Mouse (Mus musculus): ENCODE measurements around the gene Auh. TPM values are rescaled to one million over a fixed set of nuclear protein-coding genes. Genes with fewer than 3 reads are reported as not detected.

Gene Auh
- polyA plus RNA-seq, 1 experiment: 6.8 TPM

DNA sequence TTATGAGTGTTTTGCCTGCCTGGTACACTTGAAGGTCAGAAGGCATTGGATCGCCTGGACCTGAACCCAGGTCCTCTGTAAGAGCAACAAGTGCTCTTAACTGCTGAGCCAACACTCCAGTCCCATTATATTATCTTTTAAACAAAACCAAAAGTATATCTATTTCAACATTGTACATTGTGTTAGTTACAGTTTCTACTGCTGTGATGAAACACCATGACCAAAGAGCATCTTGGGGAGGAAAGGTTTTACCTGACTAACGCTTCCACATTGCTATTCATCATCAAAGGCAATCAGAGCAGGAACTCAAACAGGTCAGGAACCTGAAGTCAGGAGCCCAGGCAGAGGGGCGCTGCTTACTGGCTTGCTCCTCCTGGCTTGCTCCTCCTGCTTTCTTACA is 43.1 kb upstream of the Auh start:
- no peaks in the 10 kb centered on the region for H3K9me3 ChIP-seq (ENCODE audit: control insufficient read depth, low read length)
- TF ChIP-seq TAL1 (IDR thresholded peaks at IDR 0.05; ENCODE audit: low read length) (no peak), GATA1 (IDR thresholded peaks at IDR 0.05; ENCODE audit: low read length) (no peak)
- no peaks in the 10 kb centered on the region; the same call in 1 of the 2 replicates for H3K36me3 ChIP-seq (ENCODE audit: control insufficient read depth)
- no peaks in the 10 kb centered on the region for H3K4me1 ChIP-seq (ENCODE audit: control insufficient read depth)
- peaks cover 17% of the 10 kb centered on the region for H3K27me3 ChIP-seq (ENCODE audit: control insufficient read depth)
- H3K4me3 ChIP-seq (replicated peaks): no peak overlapping the region

DNA sequence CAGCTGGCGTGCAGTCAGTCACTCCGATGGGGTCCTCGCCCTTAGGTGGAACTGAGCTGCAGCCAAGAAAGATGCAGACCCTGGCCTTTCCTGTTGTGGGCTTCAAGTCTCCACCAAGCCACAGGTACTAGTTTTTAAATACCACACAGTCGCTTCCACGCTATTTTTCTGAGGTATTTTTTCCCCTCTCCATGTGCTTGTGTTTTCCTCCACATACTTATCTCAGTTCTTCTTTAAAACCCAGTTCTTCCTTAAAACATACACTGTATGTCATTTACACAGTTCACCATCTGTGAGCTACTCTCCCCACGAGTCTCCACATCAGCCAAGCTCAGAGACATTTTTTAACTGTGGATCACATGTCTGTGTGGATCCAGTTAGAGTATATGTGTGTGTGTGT is 41.4 kb upstream of the Auh start:
- H3K4me3 ChIP-seq (replicated peaks): no peak overlapping the region
- TF ChIP-seq TAL1 (IDR thresholded peaks at IDR 0.05; ENCODE audit: low read length): no peak
- TF ChIP-seq GATA1 (IDR thresholded peaks at IDR 0.05; ENCODE audit: low read length): no peak
- H3K4me1 ChIP-seq (ENCODE audit: control insufficient read depth): no peaks in the 10 kb centered on the region
- peaks cover 6% of the 10 kb centered on the region; the same call in 1 of the 2 replicates for H3K36me3 ChIP-seq (ENCODE audit: control insufficient read depth)
- peaks cover 4% of the 10 kb centered on the region for H3K27me3 ChIP-seq (ENCODE audit: control insufficient read depth)
- H3K9me3 ChIP-seq (ENCODE audit: control insufficient read depth, low read length): no peaks in the 10 kb centered on the region; the same call in 1 of the 2 replicates

DNA sequence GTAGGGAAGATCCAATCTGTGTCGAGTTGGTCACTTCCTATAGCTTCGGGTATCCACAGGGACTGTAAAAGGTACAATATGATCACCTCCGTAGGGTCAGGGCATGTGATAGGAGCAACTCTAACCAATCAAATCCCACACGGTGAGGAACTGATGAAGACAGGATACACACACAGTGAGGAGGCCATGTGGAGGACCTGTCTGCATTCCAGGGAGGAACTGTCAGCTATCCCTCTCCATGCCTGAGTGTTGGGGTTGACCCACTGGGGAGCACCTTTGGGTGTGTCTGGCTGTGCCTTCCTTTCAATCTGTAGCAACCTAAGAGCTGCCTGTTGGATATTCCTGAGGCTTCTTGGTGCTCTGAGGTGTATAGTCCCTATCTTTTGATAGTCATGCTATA is 33.4 kb upstream of the Auh start:
- Histone ChIP-seq H3K27me3 (ENCODE audit: control insufficient read depth) (no peaks in the 10 kb centered on the region), H3K36me3 (ENCODE audit: control insufficient read depth) (peaks cover 6% of the 10 kb centered on the region; the same call in 1 of the 2 replicates), H3K4me1 (ENCODE audit: control insufficient read depth) (no peaks in the 10 kb centered on the region), H3K4me3 (replicated peaks) (no peak overlapping the region), H3K9me3 (ENCODE audit: control insufficient read depth, low read length) (no peaks in the 10 kb centered on the region; the same call in 1 of the 2 replicates)
- TF ChIP-seq GATA1 (IDR thresholded peaks at IDR 0.05; ENCODE audit: low read length): no peak
- TF ChIP-seq TAL1 (IDR thresholded peaks at IDR 0.05; ENCODE audit: low read length): no peak

DNA sequence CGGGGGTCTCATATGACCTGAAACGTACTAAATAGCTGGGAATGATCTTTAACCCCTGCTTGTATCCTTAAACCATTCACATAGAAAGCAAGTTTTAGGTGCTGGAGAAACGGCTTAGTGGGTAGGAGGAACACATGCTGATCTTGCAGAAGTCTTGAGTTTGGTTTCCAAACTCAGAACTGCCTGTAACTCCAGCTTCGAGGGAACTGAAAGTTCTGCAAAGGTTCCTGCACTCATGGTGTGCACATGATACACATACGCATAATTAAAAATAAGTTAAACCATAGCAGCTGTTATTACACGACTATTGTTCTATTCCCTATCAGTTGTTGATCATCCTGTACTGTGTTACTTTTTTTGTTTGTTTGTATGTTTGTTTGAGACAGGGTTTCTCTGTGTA is 32.9 kb upstream of the Auh start:
- H3K9me3 ChIP-seq (ENCODE audit: control insufficient read depth, low read length): no peaks in the 10 kb centered on the region; the same call in 1 of the 2 replicates
- peaks cover 6% of the 10 kb centered on the region; the same call in 1 of the 2 replicates for H3K36me3 ChIP-seq (ENCODE audit: control insufficient read depth)
- no peaks in the 10 kb centered on the region for H3K27me3 ChIP-seq (ENCODE audit: control insufficient read depth)
- no peak overlapping the region for H3K4me3 ChIP-seq (replicated peaks)
- TF ChIP-seq TAL1 (IDR thresholded peaks at IDR 0.05; ENCODE audit: low read length) (no peak), GATA1 (IDR thresholded peaks at IDR 0.05; ENCODE audit: low read length) (no peak)
- H3K4me1 ChIP-seq (ENCODE audit: control insufficient read depth): no peaks in the 10 kb centered on the region

DNA sequence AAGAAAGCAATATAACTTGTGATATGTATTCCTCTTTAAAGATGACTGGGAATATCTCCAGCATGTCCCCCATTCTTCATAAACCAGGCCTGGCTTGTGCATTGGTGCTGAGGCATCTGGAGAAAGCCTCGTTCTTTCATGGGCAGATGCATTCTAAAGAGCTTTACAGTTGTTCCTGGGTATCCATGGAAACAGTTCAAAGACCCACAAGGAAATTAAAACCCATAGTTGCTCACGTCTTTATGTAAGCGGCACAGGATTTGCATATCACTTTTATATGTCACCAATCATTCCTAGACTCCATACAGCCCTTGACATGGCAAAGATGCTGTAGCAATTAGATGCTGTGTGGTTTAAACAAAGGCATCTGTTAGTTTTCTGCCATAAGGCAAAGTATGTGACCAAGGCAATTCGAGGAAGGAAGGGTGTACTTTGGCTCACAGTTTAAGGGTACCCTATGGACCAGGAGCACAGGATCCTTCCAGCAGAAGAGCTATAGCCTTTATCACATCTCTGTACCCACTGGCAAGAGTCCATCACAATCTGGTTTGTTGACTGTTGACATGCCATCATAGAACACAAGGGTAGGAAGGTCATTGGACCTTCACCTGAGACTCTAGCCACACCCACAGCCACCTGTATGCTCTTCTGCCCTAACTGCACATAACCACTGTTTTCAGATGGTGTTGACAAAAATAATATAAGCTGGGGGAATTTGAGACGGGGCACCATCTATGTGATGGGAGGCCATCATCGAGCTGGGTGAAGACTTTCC is 24.5 kb upstream of the Auh start:
- TF ChIP-seq TAL1 (IDR thresholded peaks at IDR 0.05; ENCODE audit: low read length) (no peak), GATA1 (IDR thresholded peaks at IDR 0.05; ENCODE audit: low read length) (no peak)
- Histone ChIP-seq H3K4me3 (replicated peaks) (no peak overlapping the region), H3K4me1 (ENCODE audit: control insufficient read depth) (no peaks in the 10 kb centered on the region), H3K36me3 (ENCODE audit: control insufficient read depth) (no peaks in the 10 kb centered on the region), H3K27me3 (ENCODE audit: control insufficient read depth) (no peaks in the 10 kb centered on the region), H3K9me3 (ENCODE audit: control insufficient read depth, low read length) (peaks cover 10% of the 10 kb centered on the region)

DNA sequence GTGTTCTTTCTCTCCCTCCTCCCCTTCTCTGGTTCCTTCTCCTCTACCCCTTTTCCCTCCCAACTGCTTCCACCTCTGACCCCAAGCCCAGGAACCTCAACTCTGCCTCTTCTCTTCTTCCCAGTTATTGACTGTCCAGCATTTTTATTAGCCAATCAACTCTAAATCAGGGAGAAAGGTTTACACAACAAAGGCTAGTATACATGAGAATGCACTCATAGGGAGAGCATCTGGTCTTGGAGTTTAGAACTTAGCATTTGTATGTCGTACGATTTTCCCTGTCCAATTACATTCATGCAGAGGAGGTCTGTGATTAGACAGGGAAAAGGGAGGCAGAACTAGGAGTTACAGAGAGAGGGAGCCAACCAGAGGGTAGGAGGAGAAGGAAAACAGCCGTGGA is 19.7 kb upstream of the Auh start:
- Histone ChIP-seq H3K4me3 (replicated peaks) (no peak overlapping the region), H3K4me1 (ENCODE audit: control insufficient read depth) (no peaks in the 10 kb centered on the region), H3K27me3 (ENCODE audit: control insufficient read depth) (no peaks in the 10 kb centered on the region), H3K9me3 (ENCODE audit: control insufficient read depth, low read length) (peaks cover 3% of the 10 kb centered on the region), H3K36me3 (ENCODE audit: control insufficient read depth) (no peaks in the 10 kb centered on the region)
- TF ChIP-seq TAL1 (IDR thresholded peaks at IDR 0.05; ENCODE audit: low read length) (no peak), GATA1 (IDR thresholded peaks at IDR 0.05; ENCODE audit: low read length) (no peak)

DNA sequence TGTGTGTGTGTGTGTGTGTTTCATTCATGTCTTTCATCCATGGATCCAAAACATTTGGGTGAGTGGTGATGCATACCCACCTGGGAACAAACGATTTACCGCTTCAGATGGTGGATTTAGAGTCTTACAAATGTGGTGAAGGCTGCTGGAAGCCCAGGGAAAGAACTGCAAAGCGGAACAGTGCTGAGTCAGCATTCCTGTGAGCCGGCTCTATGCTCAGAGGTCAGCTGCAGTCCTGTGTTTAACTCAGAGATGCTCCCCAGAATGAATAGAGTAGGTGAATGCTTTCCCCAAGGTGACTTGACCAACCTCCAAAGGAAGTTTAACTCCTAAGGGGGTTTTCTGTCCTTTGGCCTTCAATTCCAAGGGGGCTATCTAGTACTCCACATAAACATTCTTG is 18.1 kb upstream of the Auh start:
- Histone ChIP-seq H3K36me3 (ENCODE audit: control insufficient read depth) (no peaks in the 10 kb centered on the region), H3K9me3 (ENCODE audit: control insufficient read depth, low read length) (no peaks in the 10 kb centered on the region), H3K4me3 (replicated peaks) (no peak overlapping the region), H3K27me3 (ENCODE audit: control insufficient read depth) (no peaks in the 10 kb centered on the region), H3K4me1 (ENCODE audit: control insufficient read depth) (no peaks in the 10 kb centered on the region)
- no peak for TF ChIP-seq TAL1 (IDR thresholded peaks at IDR 0.05; ENCODE audit: low read length)
- TF ChIP-seq GATA1 (IDR thresholded peaks at IDR 0.05; ENCODE audit: low read length): no peak

DNA sequence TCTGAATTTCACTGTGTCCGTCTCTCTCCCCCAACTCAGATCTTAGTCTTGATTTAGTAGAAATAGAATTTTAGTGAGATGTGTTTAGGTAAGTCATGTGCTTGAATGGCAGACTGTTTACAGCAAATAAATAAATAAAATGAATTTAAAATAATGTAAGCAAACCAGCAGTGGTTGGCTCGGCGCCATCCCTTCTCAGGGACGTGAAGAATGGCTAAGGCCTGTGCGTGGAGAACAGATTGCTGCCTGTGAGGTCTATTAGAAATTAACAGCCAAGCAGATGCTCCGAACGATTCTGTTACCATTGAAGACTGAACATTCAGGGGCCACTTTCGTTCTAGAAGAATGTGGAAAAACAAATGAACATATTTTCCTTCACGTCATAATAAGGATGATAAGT is 16.3 kb upstream of the Auh start:
- no peaks in the 10 kb centered on the region for H3K36me3 ChIP-seq (ENCODE audit: control insufficient read depth)
- H3K4me1 ChIP-seq (ENCODE audit: control insufficient read depth): no peaks in the 10 kb centered on the region
- H3K27me3 ChIP-seq (ENCODE audit: control insufficient read depth): no peaks in the 10 kb centered on the region
- H3K4me3 ChIP-seq (replicated peaks): no peak overlapping the region
- TF ChIP-seq TAL1 (IDR thresholded peaks at IDR 0.05; ENCODE audit: low read length) (no peak), GATA1 (IDR thresholded peaks at IDR 0.05; ENCODE audit: low read length) (no peak)
- 0 out of 2 replicates have a peak, but pooled peaks cover 2% of the 10 kb centered on the region for H3K9me3 ChIP-seq (ENCODE audit: control insufficient read depth, low read length)

DNA sequence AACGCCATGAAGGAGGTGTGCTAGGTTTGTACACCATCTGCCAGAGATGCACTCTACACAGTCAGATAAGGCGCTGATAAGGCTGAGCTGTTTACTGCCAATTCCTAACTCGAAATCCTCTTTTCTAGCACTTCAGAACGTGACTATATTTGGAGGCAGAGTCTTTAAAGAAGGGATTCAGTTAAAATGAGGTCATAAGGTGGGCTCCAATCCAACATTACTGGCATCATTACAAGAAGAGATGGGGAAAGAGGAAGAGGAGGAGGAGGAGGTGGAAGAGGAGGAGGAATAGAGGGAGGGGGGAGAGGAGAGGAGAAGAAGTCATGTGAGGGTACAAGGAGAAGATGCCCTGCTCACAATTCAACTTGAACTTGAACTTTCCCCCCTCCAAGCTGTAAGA is 14.6 kb upstream of the Auh start:
- 0 out of 2 replicates have a peak, but pooled peaks cover 2% of the 10 kb centered on the region for H3K9me3 ChIP-seq (ENCODE audit: control insufficient read depth, low read length)
- TF ChIP-seq TAL1 (IDR thresholded peaks at IDR 0.05; ENCODE audit: low read length): no peak
- no peak for TF ChIP-seq GATA1 (IDR thresholded peaks at IDR 0.05; ENCODE audit: low read length)
- H3K36me3 ChIP-seq (ENCODE audit: control insufficient read depth): no peaks in the 10 kb centered on the region

More for the DNA sequence above, 14.6 kb upstream of the Auh start:
- H3K4me1 ChIP-seq (ENCODE audit: control insufficient read depth): no peaks in the 10 kb centered on the region
- no peaks in the 10 kb centered on the region for H3K27me3 ChIP-seq (ENCODE audit: control insufficient read depth)
- H3K4me3 ChIP-seq (replicated peaks): no peak overlapping the region
